Mouse (Mus musculus) ovary, adult 2 months (tissue): Measurements from ENCODE around the gene Rap1a. TPM values are rescaled to one million over a fixed set of nuclear protein-coding genes. Genes with fewer than 3 reads are reported as not detected.

Experiments used
- polyA plus RNA-seq: library from polyadenylated mRNA; depleted of rRNA; stranded (reverse); fragments of >200 nt; gene quantifications from 2 replicates; pipeline ENCODE4 v1.2.3, GENCODE M21; 2012; rRNA removed

Rap1a gene
- 1.6 and 2.6 TPM in 2 replicates for polyA plus RNA-seq

GRCm38 (mm10) chr3:105801191-105802166 lies at the start of gene Rap1a:
TSS of gene Rap1a (minus strand) at chr3:105801336.

GRCm38 (mm10) chr3:105704031-105705008 lies 96.8 kb downstream of the Rap1a start, which contains the start of gene Inka2:
TSS of gene Inka2 (plus strand) at chr3:105704599.

GRCm38 (mm10) chr3:105687324-105688060 lies 113.6 kb downstream of the Rap1a start, which contains the start of gene Ddx20:
TSS of gene Ddx20 (minus strand) at chr3:105687574.

Other genes with a start within 250 kb of the Rap1a start
- gene Ddx20, start 113.8 kb downstream of the Rap1a start, polyA plus RNA-seq, result 53.1 and 78.9 TPM in 2 replicates
- gene Inka2, start 96.7 kb downstream of the Rap1a start, polyA plus RNA-seq, result 3.0 and 3.8 TPM in 2 replicates
- gene Adora3, start 69.5 kb upstream of the Rap1a start, polyA plus RNA-seq, result 0.22 and 0.83 TPM in 2 replicates
- 0.31 TPM in 1 of 2 replicates, not detected in the other for gene Tmigd3, start 69.6 kb upstream of the Rap1a start, polyA plus RNA-seq
- gene I830077J02Rik, start 131.3 kb upstream of the Rap1a start, polyA plus RNA-seq, result 0.54 and 0.71 TPM in 2 replicates
- gene Wdr77, start 158.0 kb upstream of the Rap1a start, polyA plus RNA-seq, result 46.1 and 50.9 TPM in 2 replicates
- gene Atp5f1, start 158.8 kb upstream of the Rap1a start, polyA plus RNA-seq, result 86.4 and 120 TPM in 2 replicates
- gene Ovgp1, start 172.4 kb upstream of the Rap1a start, polyA plus RNA-seq, result 554 and 678 TPM in 2 replicates
- gene Pifo, start 213.3 kb upstream of the Rap1a start, polyA plus RNA-seq, result 5.2 and 7.8 TPM in 2 replicates
- not detected in 2 replicates for gene Chil5, start 231.5 kb upstream of the Rap1a start, polyA plus RNA-seq